Mouse (Mus musculus): ENCODE measurements at regions not wholly inside any gene's neighbourhood (a gene's known extent, or its start where the extent isn't known, plus 50 kb on each side); places are given as distances from the start of the nearest gene placed in this dataset.

GRCm38 (mm10) chr17:64199241-64199933 lies 132.3 kb downstream of the Pja2 start:
- Histone ChIP-seq H3K9me3 (ENCODE audit: control insufficient read depth, low read length) (no peaks in the 10 kb centered on the region), H3K4me2 (replicated peaks; ENCODE audit: low read depth) (no peak overlapping the region), H3K4me3 (ENCODE audit: low read depth, low read length) (no peak overlapping the region), H3K27ac (replicated peaks) (no peak overlapping the region), H3K27me3 (ENCODE audit: control insufficient read depth, insufficient read depth, low read length) (no peaks in the 10 kb centered on the region), H3K9ac (ENCODE audit: low read length) (no peak overlapping the region), H3K4me1 (replicated peaks; ENCODE audit: control insufficient read depth, insufficient read depth) (no peaks in the 10 kb centered on the region), H3K36me3 (ENCODE audit: control insufficient read depth, insufficient read depth, low read length) (no peaks in the 10 kb centered on the region)
- TF ChIP-seq EP300 (optimal IDR thresholded peaks at IDR 0.05) (no peak), CTCF (IDR thresholded peaks at IDR 0.05; ENCODE audit: low read depth) (no peak)
- 77% methylated on average over 10 of the region's 10 CpGs for WGBS
- DNase-seq (ENCODE audit: low spot score) = peak; percentile 68
- peak; percentile 82 for ATAC-seq (ENCODE audit: low FRiP score, low TSS enrichment)

GRCm38 (mm10) chr17:64196437-64196836 lies 135.3 kb downstream of the Pja2 start:
- no peaks in the 10 kb centered on the region for H3K9me3 ChIP-seq (ENCODE audit: control insufficient read depth, low read length)
- H3K27ac ChIP-seq (replicated peaks) = no peak overlapping the region
- no peak overlapping the region for H3K4me3 ChIP-seq (ENCODE audit: low read depth, low read length)
- DNase-seq (ENCODE audit: low spot score) = no peak
- H3K4me1 ChIP-seq (replicated peaks; ENCODE audit: control insufficient read depth, insufficient read depth) = no peaks in the 10 kb centered on the region
- ATAC-seq (ENCODE audit: low FRiP score, low TSS enrichment) = no peak
- no peak for TF ChIP-seq CTCF (IDR thresholded peaks at IDR 0.05; ENCODE audit: low read depth)
- no peak for TF ChIP-seq EP300 (optimal IDR thresholded peaks at IDR 0.05)
- H3K9ac ChIP-seq (ENCODE audit: low read length) = no peak overlapping the region
- H3K4me2 ChIP-seq (replicated peaks; ENCODE audit: low read depth) = no peak overlapping the region
- 87% methylated on average over 10 of the region's 10 CpGs for WGBS
- H3K27me3 ChIP-seq (ENCODE audit: control insufficient read depth, insufficient read depth, low read length) = no peaks in the 10 kb centered on the region
- no peaks in the 10 kb centered on the region for H3K36me3 ChIP-seq (ENCODE audit: control insufficient read depth, insufficient read depth, low read length)

GRCm38 (mm10) chr17:64193055-64193454 lies 138.7 kb downstream of the Pja2 start:
- TF ChIP-seq CTCF (IDR thresholded peaks at IDR 0.05; ENCODE audit: low read depth) (no peak), EP300 (optimal IDR thresholded peaks at IDR 0.05) (no peak)
- H3K9me3 ChIP-seq (ENCODE audit: control insufficient read depth, low read length) = no peaks in the 10 kb centered on the region
- WGBS = 75% methylated on average over 6 of the region's 6 CpGs
- no peaks in the 10 kb centered on the region for H3K4me1 ChIP-seq (replicated peaks; ENCODE audit: control insufficient read depth, insufficient read depth)
- no peak overlapping the region for H3K4me3 ChIP-seq (ENCODE audit: low read depth, low read length)
- DNase-seq (ENCODE audit: low spot score) (no peak), ATAC-seq (ENCODE audit: low FRiP score, low TSS enrichment) (no peak)
- H3K27me3 ChIP-seq (ENCODE audit: control insufficient read depth, insufficient read depth, low read length) = no peaks in the 10 kb centered on the region
- no peak overlapping the region for H3K9ac ChIP-seq (ENCODE audit: low read length)
- no peaks in the 10 kb centered on the region for H3K36me3 ChIP-seq (ENCODE audit: control insufficient read depth, insufficient read depth, low read length)
- H3K4me2 ChIP-seq (replicated peaks; ENCODE audit: low read depth) = no peak overlapping the region
- no peak overlapping the region for H3K27ac ChIP-seq (replicated peaks)

All from stomach, postnatal 0 days (tissue).